Mouse (Mus musculus) ES-Bruce4 (cell line): ENCODE results near the gene Nhs. TPM values are rescaled to one million over a fixed set of nuclear protein-coding genes. Genes with fewer than 3 reads are reported as not detected.

Source experiments
- H3K27ac ChIP-seq: 2 replicates; pipeline ENCODE4 v1.5.1; 2012; ENCODE audit warnings: low read length, inconsistent platforms; ENCODE audit not compliant: insufficient read depth
- H3K27me3 ChIP-seq: 2 replicates; pipeline ENCODE4 v1.6.1; 2012; ENCODE audit warnings: mild to moderate bottlenecking, low read length, inconsistent platforms; ENCODE audit not compliant: control insufficient read depth, poor library complexity, insufficient read depth, severe bottlenecking
- H3K36me3 ChIP-seq: 2 replicates; pipeline ENCODE4 v1.6.1; 2012; ENCODE audit warnings: inconsistent platforms, mild to moderate bottlenecking, low read length, moderate library complexity; ENCODE audit not compliant: control insufficient read depth, poor library complexity, insufficient read depth, severe bottlenecking
- H3K4me1 ChIP-seq: one replicate; pipeline ENCODE4 v1.8.1; 2011; ENCODE audit warnings: low read length; ENCODE audit not compliant: control insufficient read depth, insufficient read depth
- H3K4me3 ChIP-seq: 2 replicates; pipeline ENCODE4 v1.5.1; 2011; ENCODE audit warnings: low read depth, mild to moderate bottlenecking, low read length
- H3K9ac ChIP-seq: 2 replicates; pipeline ENCODE4 v1.6.1; 2012; ENCODE audit warnings: low read depth, mild to moderate bottlenecking, inconsistent platforms; ENCODE audit not compliant: poor library complexity, severe bottlenecking
- H3K9me3 ChIP-seq: replicated peaks from 2 replicates; pipeline ENCODE4 v1.6.1; 2012; ENCODE audit warnings: mild to moderate bottlenecking, low read length, inconsistent platforms; ENCODE audit not compliant: control insufficient read depth, poor library complexity, insufficient read depth, severe bottlenecking
- CTCF ChIP-seq: IDR thresholded peaks from one replicate; pipeline ENCODE4 v1.8.1; 2011; ENCODE audit warnings: low read depth, low read length
- EP300 ChIP-seq: IDR thresholded peaks from 2 replicates; pipeline ENCODE4 v1.6.1; 2011; ENCODE audit warnings: low read depth, low read length; ENCODE audit not compliant: insufficient read depth
- POLR2A ChIP-seq: IDR thresholded peaks from one replicate; pipeline ENCODE4 v1.8.1; 2011; ENCODE audit warnings: low read length; ENCODE audit not compliant: insufficient read depth
- polyA plus RNA-seq: library from polyadenylated mRNA; stranded (reverse); fragments of >200 nt; gene quantifications from 2 replicates; pipeline ENCODE4 v1.2.4, GENCODE M21; 2011; ENCODE audit warnings: low read depth; ENCODE audit not compliant: missing spikeins, insufficient read depth, insufficient read length

Gene Nhs
- polyA plus RNA-seq, 1 experiment, result 4.2 TPM

- Histone ChIP-seq H3K27me3 (no peaks in the 10 kb centered on the region), H3K4me1 (no peaks in the 10 kb centered on the region), H3K9me3 (no peaks in the 10 kb centered on the region), H3K27ac (no peak overlapping the region), H3K36me3 (no peaks in the 10 kb centered on the region), H3K4me3 (no peak overlapping the region), H3K9ac (no peak overlapping the region)
- TF ChIP-seq POLR2A, result no peak
- no peak for TF ChIP-seq CTCF
- TF ChIP-seq EP300, result no peak
These were observed 178.1 kb downstream of the Nhs start for GRCm38 (mm10) chrX:161981399-161981798.

- no peak for TF ChIP-seq CTCF
- TF ChIP-seq EP300, result no peak
- TF ChIP-seq POLR2A, result no peak
- Histone ChIP-seq H3K4me1 (no peaks in the 10 kb centered on the region), H3K9ac (no peak overlapping the region), H3K27ac (no peak overlapping the region), H3K36me3 (no peaks in the 10 kb centered on the region), H3K27me3 (no peaks in the 10 kb centered on the region), H3K9me3 (no peaks in the 10 kb centered on the region), H3K4me3 (no peak overlapping the region)
These were observed 179.6 kb downstream of the Nhs start for GRCm38 (mm10) chrX:161979946-161980345.

- H3K4me3 ChIP-seq, result no peak overlapping the region
These were observed 182.2 kb downstream of the Nhs start for GRCm38 (mm10) chrX:161977236-161977841.

GRCm38 (mm10) chrX:161976376-161976775, 183.2 kb downstream of the Nhs start:
- Histone ChIP-seq H3K36me3 (no peaks in the 10 kb centered on the region), H3K9ac (no peak overlapping the region), H3K27ac (no peak overlapping the region), H3K4me3 (no peak overlapping the region), H3K27me3 (no peaks in the 10 kb centered on the region), H3K9me3 (no peaks in the 10 kb centered on the region), H3K4me1 (no peaks in the 10 kb centered on the region)
- no peak for TF ChIP-seq CTCF
- no peak for TF ChIP-seq EP300
- TF ChIP-seq POLR2A, result no peak

More at GRCm38 (mm10) chrX:161977236-161977841, 182.2 kb downstream of the Nhs start:
- Histone ChIP-seq H3K4me1 (no peaks in the 10 kb centered on the region), H3K27me3 (no peaks in the 10 kb centered on the region), H3K36me3 (no peaks in the 10 kb centered on the region), H3K9me3 (no peaks in the 10 kb centered on the region), H3K27ac (no peak overlapping the region), H3K9ac (no peak overlapping the region)
- no peak for TF ChIP-seq EP300
- no peak for TF ChIP-seq POLR2A
- no peak for TF ChIP-seq CTCF

- Histone ChIP-seq H3K4me1 (no peaks in the 10 kb centered on the region), H3K9me3 (no peaks in the 10 kb centered on the region), H3K27ac (peak overlapping the region; percentile 83), H3K9ac (no peak overlapping the region), H3K4me3 (no peak overlapping the region), H3K27me3 (no peaks in the 10 kb centered on the region), H3K36me3 (no peaks in the 10 kb centered on the region)
- no peak for TF ChIP-seq CTCF
- TF ChIP-seq EP300, result 0 out of 2 replicates have a peak, but pooled peaks have one; percentile 9
These were observed 186.0 kb downstream of the Nhs start for GRCm38 (mm10) chrX:161973572-161973971.

GRCm38 (mm10) chrX:161972723-161973122, 186.8 kb downstream of the Nhs start:
- H3K9me3 ChIP-seq, result no peaks in the 10 kb centered on the region
- H3K36me3 ChIP-seq, result no peaks in the 10 kb centered on the region
- no peak overlapping the region for H3K9ac ChIP-seq
- no peak overlapping the region for H3K27ac ChIP-seq
- no peaks in the 10 kb centered on the region for H3K27me3 ChIP-seq
- TF ChIP-seq POLR2A (no peak), EP300 (no peak), CTCF (no peak)
- H3K4me1 ChIP-seq, result no peaks in the 10 kb centered on the region
- no peak overlapping the region for H3K4me3 ChIP-seq
